Mouse (Mus musculus): ENCODE data around the gene AC124108.1.

DNA sequence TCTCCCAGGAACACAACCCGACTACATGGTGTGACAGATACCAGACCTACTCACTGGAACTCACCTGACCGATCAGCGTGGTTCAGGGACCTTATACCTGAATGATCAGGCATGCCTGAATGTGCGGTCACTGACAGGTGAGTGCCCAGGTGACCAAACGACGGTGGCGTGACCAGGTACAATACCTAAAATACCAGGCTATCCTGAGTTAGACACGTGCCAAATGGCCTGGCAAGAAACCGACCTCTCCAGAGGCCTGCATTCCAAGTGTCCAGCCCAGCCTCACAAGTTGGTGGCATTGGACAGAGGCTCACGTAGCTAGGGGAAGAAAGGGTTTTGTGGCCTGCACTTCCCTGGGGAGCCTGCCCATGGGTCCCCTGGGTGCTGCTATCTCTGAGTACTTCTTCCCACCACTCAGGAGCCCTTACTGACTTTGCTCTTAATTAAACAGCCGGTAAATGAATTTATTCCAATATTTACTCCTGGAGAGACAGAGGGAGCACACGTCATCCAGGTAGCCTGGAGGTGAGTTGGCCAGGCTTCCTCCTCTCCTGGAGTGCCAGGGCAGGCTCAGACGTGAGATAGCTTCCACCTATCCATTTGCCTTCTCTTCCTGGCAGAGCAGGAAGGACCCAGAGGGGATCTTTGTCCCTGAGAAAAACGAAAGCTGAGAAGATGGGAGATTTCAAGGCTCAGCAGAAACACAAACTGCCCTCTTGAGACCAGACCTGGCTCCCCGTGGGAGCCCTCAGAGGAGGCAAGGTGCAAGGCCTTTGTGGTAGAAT lies 40.2 kb upstream of the AC124108.1 start:
- TF ChIP-seq POLR2A (IDR thresholded peaks at IDR 0.05; ENCODE audit: low read depth, low read length), result no peak
- TF ChIP-seq CTCF (conservative IDR thresholded peaks at IDR 0.05; ENCODE audit: insufficient read depth, insufficient read length, low read depth, low read length), result no peak

All from kidney, adult 2 months (tissue).